Mouse (Mus musculus): Measurements from ENCODE around the gene Foxm1.

Gene Foxm1

DNA sequence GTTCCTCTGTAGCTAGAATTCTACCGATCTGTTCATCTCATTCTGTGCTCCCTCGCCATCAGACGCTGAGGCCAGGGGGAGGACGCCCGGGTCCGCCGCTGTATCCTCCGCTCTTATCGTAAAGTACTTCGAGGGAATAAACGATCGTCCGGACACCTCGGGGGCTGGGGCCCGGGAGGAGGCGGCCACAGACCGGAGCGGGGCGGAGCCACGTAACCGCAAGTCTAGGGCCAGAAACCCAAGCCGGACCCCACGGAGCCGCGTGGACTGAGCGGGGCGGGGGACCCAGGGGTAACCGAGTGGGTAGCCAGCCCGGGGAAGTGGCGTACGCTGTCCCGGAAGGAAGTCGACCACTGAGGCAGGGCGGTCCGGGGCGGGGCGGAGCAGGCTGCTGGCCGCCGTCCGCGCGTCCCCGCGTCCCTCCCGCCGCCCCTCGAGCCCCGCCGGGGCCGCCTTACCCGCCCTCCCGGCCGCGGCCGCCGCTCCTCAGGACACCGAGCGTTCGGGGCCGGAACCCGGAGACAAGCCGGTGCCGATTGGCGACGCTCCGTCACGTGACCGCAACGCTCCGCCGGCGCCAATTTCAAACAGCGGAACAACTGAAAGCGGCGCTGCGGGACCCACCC is at the start of gene Foxm1, which contains the start of gene Rhno1:
Gene Foxm1, plus strand, starts transcription at position 587 of the 626 bp plus-strand sequence.
Gene Rhno1, minus strand, starts transcription at position 531 of the 626 bp plus-strand sequence.
- peak; percentile 86 for DNase-seq

DNA sequence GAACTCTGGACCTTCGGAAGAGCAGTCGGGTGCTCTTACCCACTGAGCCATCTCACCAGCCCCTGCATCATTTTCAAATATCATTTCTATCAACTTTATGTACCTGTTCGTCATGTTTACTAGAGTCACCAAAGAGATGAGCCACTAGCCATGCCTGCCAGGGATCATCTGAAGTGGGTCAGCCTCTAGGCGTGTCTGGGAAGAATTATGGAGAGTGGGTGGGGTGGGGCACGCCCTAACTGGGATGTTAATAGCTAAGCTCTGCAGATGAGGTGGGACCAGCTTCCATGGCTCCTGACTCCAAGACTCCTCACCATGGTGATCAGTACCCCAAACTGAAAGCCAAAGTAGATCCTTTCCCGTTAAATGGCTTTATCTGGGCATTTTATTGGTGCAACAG is 48.0 kb upstream of the Foxm1 start:
- no peak for DNase-seq

DNA sequence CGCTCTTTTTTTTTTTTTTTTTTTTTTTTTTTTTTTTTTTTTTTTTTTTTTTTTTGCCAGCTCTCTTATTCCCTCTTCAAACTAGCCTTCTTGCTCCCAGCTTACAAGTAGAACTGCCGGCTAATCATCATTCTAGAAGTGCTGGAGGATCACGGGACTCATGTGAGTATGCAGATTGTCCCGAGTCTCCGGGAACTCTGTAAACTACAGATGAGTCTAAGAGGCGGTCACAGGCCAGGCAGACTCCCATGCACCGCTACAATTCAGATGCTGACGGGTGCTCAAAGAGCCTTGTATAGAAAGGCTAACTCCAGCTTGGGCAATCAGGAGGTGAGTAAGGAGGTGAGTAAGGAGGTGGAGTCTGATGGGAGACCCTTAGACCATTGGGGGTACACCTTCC is 47.2 kb upstream of the Foxm1 start:
- DNase-seq = no peak

DNA sequence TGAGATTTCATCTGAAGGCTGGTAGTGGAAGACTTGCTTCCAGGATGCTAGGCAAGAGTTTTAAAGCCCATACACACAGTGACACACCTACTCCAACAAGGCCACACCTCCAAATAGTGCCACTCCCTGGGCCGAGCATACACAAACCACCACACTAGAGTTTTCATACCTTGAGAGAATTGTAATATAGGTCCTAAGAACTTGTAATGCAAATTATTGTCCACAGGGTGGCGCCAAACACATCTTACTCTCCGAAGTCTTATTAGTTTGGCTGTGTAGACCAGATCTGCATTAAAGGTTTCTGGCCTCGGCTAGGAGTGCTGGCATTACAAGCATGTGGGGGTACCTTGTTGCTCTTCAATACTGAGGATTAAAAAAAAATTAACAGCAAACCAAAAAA is 44.5 kb upstream of the Foxm1 start:
- peak; percentile 55 for DNase-seq

DNA sequence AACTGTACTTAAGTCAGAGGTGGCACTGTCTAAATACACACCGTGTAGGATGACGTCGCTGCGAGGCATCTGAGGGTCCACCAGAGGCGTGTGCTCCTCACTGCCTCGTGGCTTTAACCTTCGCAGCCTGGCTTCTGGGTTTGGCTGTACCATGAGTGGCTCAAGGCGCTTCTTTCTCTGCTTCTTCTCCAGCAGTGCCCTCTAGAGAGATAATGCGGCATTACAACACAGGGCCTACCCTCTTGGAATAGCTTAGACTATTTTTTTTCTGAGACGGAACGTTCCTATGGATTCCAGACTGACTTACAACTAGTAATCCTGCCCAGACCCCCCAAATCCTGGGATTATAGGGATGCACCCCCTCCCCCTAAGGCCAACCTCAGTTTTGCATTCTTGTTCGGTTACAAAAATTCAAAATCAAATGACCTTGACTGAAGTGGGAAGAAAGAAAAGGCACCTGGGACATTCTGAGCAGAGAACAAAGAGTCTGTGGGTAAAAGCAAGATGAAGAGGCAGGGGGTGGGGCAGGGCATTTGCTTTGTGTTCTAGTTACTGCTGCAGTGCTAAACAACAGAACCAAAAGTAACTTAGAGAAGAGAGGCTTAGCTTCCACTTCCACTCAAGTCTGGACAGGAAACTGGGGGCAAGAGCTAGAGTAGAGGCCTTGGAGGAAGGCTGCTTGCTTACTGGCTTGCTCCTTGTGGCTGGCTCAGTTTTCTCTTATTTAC is 28.2 kb upstream of the Foxm1 start:
- peak; percentile 80 for DNase-seq

DNA sequence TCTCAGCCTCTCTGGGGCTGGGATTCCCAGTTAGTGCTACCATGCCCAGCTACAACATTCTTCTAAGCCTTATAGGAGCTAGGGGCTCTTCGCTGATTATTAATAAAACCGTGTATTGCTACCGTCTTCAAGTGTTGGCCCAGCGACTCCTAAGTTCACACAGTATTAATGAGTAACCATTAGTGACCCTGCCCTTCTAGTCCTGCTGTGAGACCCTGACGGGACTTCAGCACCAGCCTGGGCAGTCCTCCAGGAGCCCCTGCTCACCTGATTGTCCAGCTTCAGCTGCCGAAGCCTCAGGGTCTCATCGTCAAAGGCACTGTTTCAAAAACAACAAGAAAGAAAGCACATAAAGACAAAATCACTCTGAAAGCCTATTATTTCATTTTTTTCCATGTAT is 25.3 kb upstream of the Foxm1 start:
- no peak for DNase-seq

DNA sequence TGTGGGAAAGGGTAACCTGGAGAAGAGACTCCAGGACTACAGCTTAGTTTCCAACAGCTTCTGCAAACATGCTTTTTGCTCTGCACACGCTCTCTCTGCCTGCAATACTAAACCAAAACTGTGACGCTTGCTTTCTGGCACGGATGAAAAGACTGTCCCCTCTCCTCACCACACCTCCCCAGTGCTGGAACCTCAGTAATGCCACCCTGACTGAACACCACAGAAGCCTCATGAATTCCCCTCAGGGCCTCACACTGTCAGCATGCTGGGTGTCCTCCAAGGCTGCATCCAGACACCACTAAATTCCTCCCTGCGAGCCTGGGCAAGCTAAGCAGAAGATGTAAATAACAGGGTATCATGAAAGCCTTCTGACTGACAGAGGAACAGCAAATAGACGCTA is 23.9 kb upstream of the Foxm1 start:
- DNase-seq = no peak

DNA sequence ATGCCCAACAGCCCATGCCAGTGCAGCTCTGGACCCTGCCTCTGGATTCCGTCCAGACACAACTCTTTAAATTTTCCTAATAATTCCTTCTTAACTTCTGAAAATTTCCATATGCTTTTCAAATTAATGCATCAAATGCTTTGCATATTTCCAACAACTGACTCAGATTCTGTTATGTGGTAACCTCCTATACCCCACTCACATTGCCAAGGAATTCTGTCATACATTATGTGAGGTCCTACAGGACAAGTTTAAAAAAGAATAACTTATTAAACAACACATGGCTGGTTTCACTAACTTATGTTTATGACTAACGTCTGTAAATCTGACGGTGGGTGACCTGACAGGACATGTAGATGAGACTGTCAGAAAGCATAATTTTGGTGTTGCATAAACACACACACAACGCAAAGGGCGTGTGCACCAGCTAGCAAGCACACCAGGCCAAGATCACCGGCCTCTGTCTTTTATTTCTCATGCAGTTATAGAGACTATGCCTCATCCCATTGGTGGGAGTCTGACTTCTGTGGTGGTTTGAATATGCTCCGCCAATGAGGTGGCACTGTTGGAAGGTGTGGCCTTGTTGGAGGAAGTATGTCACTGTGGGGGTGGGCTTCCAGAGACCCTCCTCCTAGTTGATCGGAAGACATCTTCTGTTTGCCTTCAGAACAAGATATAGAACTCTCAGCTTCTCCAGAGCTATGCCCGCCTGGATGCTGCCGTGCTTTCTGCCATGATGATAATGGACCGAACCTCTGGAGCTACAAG is 20.6 kb upstream of the Foxm1 start:
- no peak for DNase-seq

DNA sequence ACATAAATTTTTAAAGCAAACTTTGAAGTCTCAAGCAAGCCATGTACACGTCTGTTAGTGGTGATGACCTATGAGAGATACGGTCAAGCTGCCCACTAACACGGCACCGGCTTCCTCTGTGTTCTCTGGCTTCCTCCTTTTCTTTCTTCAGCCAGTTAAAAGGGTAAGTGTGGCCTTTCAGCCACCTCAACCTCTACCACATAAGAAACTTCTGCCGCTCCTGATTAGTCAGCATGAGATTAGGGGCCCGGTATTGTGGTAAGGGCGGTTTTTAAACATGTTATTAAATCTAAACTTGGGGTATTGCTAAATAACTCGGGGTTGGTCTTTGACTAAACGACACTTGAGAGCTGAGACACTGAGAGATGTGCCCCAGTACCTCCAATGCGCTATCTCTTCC is 17.1 kb upstream of the Foxm1 start:
- no peak for DNase-seq

DNA sequence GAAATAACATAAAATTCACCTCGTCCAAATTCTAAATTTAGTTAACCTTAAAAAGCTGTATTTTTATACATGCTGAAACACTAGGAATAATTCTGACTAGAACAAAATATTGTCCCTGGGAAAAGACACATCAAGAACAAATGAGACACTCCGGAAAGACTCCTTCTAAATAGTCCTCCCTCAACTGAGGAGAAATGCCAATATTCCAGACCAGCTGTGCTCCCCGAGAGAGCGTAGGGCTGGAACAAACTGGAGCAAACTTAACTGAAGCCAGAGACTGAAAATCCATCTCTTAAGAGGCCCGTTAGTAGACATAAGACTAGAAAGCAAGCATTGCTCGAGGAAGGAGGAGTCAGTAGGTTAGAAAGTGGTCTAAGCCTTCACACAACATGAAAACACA is 16.0 kb upstream of the Foxm1 start:
- DNase-seq = no peak

DNA sequence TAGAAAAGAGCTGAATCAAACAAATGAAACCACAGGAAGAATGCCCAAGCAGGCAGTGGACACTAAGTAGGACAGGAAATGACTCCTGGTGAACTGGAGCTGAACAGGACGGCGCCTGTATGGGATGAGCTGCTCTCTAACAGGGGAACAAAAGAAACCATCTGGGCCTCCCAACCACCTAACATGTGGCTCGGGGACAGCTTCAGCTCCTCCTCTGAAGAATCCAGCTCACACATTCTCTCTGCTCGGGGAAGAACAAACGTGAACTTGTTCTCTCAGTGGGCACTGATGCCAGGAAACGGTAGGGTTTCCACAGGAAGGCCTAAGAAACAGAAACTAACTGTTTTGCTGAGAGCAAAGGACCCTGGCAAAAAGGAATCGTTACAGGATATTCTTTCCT is 13.1 kb upstream of the Foxm1 start:
- no peak for DNase-seq

DNA sequence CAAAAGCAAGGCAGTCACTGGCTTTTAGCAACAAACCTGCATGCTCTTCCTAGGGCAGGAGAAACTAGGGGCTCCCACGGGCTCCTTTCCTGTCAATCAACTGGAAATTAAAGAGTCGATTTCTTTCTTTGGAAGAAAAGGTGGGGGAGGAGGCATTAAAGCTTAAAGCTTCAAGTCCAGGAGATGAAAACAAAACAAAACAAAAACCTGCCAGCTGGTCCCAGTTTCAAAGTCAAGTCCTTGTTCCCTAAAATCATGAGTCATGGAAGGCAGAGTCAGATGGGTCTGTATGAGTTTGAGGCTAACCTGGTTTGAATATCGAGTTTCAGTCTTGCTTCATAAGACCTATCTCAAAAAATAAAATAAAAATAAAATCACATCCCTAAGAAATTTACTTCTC is 8.6 kb upstream of the Foxm1 start:
- no peak for DNase-seq

DNA sequence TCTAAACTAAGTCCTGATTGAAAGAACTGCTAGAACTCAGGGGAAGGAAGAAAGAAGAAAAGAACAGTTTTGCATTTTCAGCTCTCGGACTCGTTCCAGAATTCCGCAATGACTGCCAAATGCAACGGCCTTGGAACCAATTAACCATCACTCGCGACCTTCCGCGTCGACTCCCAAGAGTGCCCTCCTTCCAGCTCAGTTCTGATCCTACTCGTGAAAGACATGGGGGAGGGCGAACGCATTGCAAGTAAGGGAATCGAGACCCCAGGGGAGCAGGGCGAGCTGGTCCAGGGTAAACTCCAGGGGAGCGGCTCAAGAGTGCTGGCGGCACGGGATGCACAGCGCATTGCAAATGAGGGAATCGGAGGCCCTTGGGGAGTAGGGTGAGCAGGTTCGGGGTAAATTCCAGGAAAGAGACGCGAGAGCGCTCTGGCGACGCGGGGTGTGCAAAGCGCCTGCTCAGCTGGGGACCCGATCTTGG is 7.5 kb upstream of the Foxm1 start:
- DNase-seq = no peak

DNA sequence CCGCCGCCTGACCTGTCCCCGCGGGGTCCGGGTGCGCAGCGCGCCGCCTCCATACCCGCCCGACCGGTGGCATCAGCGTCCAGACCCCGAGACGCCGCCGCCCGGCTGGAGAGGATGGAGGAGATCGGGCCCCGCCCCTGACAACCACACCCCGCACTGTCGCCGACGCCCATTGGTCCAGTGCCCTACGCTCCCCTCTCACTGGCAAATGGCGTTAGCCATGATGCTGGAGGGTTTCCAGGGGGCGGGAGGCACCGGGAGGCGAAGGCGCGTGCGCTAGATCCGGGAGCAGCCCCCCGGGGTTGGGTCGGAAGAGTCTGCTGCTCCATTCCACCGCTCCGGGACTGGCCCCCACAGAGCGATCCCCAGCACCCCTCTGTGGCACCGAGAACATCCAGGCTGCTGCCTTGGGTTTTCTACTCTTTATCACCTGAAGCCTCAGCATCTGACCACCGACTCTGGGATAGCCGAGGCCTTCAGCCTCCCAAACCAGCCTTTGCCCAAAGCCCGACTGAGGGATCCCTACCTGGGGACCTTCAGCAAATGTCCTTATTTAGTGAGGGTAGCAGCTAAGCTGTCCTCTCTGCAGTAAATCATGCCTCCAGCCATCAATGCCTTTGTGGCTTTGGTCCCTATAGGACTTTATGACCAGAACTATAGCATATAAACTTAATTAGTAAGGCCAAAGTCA is 6.9 kb upstream of the Foxm1 start, which contains the start of gene Tulp3:
Gene Tulp3, minus strand, starts transcription at position 126 of the 691 bp plus-strand sequence.
- peak; percentile 99 for DNase-seq

DNA sequence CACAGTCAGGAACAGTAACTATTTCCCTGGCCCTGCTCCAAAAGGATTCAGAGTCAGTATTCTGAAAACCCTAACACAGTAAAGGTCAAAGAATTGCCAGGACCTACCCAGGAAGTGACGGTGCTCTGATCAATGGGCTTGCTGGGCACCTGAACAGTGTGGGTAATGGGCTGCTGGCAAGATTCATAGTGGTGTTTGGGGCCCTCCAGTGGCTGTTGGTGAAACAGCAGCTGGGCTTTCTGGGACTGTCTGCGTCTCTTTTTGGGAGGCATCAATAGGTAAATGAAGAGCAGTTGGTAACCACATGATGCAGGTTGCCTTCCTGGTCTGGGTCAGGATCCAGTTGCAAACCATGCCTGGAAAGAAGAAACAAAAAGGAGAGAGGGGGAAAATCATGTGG is 3.8 kb upstream of the Foxm1 start:
- peak; percentile 73 for DNase-seq

DNA sequence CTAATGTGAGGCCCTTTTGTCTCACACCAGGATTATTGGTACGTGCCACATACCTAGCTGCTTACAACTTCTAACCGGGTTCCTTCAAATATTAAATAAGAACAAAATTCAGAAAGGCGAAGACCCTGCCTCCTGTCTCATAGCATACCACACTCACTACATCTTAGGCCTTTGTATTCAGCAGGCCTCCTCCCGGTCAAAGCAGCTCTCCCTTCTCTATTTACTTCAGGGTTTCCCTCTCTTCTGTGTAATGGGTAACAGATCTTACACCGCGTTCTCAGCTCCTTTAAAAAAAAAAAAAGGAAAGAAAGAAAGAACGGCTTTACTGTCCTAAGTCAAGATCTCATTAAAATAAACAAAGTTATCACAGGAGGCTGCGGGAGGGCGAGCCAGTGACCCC is 866 bp upstream of the Foxm1 start:
- DNase-seq = no peak

DNA sequence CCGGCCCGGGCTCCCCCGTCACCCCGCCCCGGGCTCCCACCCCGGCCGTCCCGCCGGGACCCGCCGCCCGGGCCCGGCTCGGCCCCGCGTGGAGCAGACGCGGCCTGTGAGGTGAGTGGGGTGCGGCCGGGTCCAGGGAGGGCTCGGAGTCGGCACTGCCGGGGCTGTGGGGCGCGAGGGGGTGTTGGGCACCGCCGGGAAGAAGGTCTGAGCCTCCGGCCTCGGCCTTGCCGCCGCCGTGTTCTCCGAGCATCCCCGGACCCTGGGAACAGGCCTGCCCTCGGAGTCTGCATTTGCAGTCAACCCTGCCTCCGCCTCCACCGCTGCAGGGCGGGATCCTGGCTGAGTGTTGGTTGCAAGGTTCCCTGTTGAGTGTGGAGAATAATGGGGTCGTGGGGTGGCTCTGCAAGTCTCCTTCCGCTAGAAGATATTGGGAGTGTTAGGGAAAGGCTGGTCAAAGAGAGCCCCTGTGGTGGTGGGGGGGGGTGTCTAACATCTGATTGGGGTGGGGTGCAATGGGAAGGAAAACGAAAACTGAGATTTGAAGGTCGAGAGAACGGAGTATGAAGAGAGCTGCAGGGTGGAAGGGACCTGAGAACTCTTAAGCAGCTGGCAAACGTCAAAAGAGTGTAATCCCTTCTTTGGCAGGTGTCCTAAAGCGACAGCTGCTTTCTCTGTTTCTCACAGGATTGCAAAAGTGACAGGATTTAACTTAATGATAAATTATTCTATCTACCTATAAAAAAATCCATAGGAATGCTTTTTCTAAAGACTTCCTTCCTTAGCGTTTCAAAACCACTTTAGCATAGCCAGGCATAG is 449 bp downstream of the Foxm1 start:
- DNase-seq = no peak

DNA sequence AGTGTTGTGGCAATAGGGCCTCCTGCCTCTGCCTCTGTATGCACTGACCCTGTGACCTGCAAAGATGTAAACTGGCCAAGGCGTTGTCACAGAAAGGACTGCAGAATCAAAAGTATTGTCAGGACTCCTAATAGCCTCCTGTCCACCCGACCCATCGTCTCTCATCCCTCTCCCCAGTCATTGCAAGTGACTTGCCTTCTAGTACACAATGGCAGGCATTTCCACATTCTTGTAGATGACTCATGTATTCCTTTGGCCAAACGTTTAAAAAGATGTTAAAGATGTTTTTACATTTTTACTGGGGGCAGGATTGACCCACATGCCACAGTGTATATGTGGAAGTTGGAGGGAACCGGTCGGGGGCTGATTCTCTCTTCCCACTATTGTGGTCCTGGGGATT is 2.0 kb downstream of the Foxm1 start:
- no peak for DNase-seq

DNA sequence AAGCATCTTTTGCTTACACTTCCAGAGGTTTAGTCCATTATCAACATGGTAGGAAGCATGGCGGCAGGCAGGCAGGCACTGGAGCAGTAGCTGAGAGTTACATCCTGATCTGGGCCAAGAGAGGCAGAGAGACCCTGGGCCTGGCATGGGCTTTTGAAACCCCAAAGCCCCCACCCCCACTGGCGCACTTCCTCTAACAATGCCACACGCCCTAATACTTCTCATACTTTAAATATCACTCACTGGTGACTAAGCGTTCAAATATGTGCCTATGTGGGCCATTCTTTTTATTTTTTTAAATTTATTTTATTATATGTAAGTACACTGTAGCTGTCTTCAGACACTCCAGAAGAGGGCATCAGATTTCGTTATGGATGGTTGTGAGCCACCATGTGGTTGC is 3.7 kb downstream of the Foxm1 start:
- DNase-seq = no peak

DNA sequence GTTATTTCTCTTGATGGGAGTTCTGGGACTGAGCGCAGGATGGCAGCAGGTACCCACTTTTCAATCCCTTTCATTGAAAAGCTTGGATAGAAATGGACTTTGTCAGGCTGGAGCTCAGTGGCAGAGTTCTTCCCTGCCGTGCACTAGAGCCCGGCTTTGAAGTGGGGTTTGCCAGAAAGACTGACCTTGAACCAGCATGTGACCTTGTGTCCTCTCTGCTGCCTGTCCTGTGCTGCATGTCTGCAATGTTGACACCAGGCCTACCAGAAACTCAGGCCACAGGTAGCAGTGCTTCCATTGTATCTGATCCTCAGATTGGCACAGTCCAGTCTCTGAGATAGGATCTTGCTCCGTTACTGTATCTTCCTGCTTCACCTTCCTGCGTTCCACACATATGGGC is 7.3 kb downstream of the Foxm1 start:
- no peak for DNase-seq

DNA sequence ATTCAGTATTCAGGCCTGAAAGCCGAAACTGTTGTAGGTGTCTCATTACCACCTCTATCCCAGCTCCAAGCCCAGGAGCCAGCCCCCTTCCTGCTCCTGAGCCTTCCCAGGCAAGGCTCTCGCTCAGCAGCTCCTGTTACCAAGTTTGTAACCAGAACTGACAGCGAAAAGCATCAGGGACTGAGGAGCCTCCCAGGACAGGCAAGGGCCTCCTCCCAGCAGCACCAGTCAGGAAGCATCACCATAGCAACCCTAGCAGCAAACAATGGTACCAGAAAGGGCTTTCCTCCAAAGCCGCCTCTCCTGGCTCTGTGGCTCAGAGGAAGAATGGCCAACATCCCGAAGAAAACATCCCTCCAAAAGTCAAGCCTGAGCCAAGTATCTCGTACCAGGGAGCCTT is 12.4 kb downstream of the Foxm1 start, which contains the start of the genes Tex52 and Gm44596:
Gene Tex52, plus strand, starts transcription at position 265 of the 400 bp plus-strand sequence.
Gene Gm44596, plus strand, starts transcription at position 312 of the 400 bp plus-strand sequence.
- no peak for DNase-seq

Measured in right cerebral cortex, postnatal 4 days (tissue).